Mouse (Mus musculus) ES-E14 (cell line): ENCODE measurements around the gene Brap.

Experiments
- CHD2 ChIP-seq: IDR thresholded peaks from 2 replicates; pipeline ENCODE4 v1.6.1; 2014; ENCODE audit warnings: mild to moderate bottlenecking, low read depth, low read length, inconsistent platforms
- HCFC1 ChIP-seq: IDR thresholded peaks from 2 replicates; pipeline ENCODE4 v1.6.1; 2012; ENCODE audit warnings: low read length, inconsistent platforms, borderline replicate concordance; ENCODE audit not compliant: insufficient read depth
- MAFK ChIP-seq: IDR thresholded peaks from 2 replicates; pipeline ENCODE4 v1.6.1; 2014; ENCODE audit warnings: mild to moderate bottlenecking, low read depth, low read length, inconsistent platforms; ENCODE audit not compliant: insufficient read depth
- ZC3H11A ChIP-seq: IDR thresholded peaks from 2 replicates; pipeline ENCODE4 v1.6.1; 2012; ENCODE audit warnings: low read depth, mild to moderate bottlenecking, inconsistent platforms, low read length, borderline replicate concordance
- ZNF384 ChIP-seq: IDR thresholded peaks from 2 replicates; pipeline ENCODE4 v1.6.1; 2012; ENCODE audit warnings: low read depth, low read length, inconsistent platforms

DNA sequence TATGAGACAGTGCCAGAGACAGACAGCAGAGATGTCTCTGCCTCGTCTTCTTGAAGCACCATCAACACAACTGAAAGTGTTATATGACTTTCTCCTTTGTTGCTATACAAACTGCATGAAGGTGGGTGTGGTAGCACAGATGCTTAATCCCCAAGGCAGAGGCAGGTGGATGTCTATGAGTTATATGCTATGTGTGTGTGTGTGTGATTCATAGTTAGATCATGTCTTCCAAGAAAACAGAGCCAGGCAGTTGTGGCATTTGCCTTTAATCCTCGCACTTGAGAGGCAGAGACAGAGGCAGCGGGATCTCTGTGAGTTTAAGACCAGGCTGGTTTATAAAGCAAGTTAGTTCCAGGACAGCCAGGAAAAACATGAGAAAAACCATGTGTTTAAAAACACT lies 37.1 kb upstream of the Brap start:
- TF ChIP-seq ZC3H11A (no peak), HCFC1 (no peak), CHD2 (no peak), MAFK (no peak), ZNF384 (no peak)
